Mouse (Mus musculus) brain, embryonic 14.5 days (tissue): ENCODE measurements around the gene Piezo1.

ENCODE experiments used
- CTCF ChIP-seq: fragments of 200-500 bp; IDR thresholded peaks from 2 replicates; pipeline ENCODE4 v1.5.1; 2012; ENCODE audit warnings: inconsistent platforms, mild to moderate bottlenecking, moderate library complexity, borderline replicate concordance; ENCODE audit not compliant: insufficient read depth, insufficient read length; ENCODE audit errors: extremely low read depth
- POLR2A ChIP-seq: fragments of 200-500 bp; IDR thresholded peaks from 2 replicates; pipeline ENCODE4 v1.6.1; 2012; ENCODE audit warnings: mild to moderate bottlenecking, inconsistent platforms, borderline replicate concordance; ENCODE audit not compliant: poor library complexity, insufficient read depth, insufficient read length, severe bottlenecking; ENCODE audit errors: extremely low read depth

- TF ChIP-seq CTCF (no peak), POLR2A (no peak)
Measured at GRCm38 (mm10) chr8:122457171-122457570, 94.0 kb downstream of the Piezo1 start.
